Mouse (Mus musculus) liver, embryonic 11.5 days (tissue): ENCODE results near the gene Wdfy4. TPM values are rescaled to one million over a fixed set of nuclear protein-coding genes. Genes with fewer than 3 reads are reported as not detected.

ENCODE experiments used
- ATAC-seq: fragments of 200-750 bp; cut with Nextera tagmentation; replicated peaks from 2 replicates; pipeline ENCODE4 v1.8.0; 2017; ENCODE audit warnings: moderate number of reproducible peaks, mild to moderate bottlenecking, moderate TSS enrichment, moderate library complexity; ENCODE audit not compliant: low FRiP score
- DNase-seq: peaks from one replicate; pipeline ENCODE4 v3.0.0-alpha.2; 2017; ENCODE audit warnings: low spot score
- H3K27ac ChIP-seq: fragments of 300-500 bp; sonication (generic); 2 replicates; pipeline ENCODE4 v1.5.1; 2014; ENCODE audit warnings: mild to moderate bottlenecking, low read depth, low read length, control low read depth
- H3K27me3 ChIP-seq: fragments of 300-500 bp; sonication (generic); replicated peaks from 2 replicates; pipeline ENCODE4 v1.6.1; 2014; ENCODE audit warnings: low read length, mixed read lengths; ENCODE audit not compliant: control insufficient read depth, insufficient read depth
- H3K36me3 ChIP-seq: fragments of 300-500 bp; sonication (generic); 2 replicates; pipeline ENCODE4 v1.6.1; 2014; ENCODE audit warnings: mild to moderate bottlenecking, low read length, moderate library complexity, mixed read lengths; ENCODE audit not compliant: control insufficient read depth, insufficient read depth
- H3K4me1 ChIP-seq: fragments of 300-500 bp; sonication (generic); replicated peaks from 2 replicates; pipeline ENCODE4 v1.6.1; 2014; ENCODE audit warnings: low read length, mixed read lengths; ENCODE audit not compliant: control insufficient read depth, insufficient read depth
- H3K4me2 ChIP-seq: fragments of 300-500 bp; sonication (generic); 2 replicates; pipeline ENCODE4 v1.6.1; 2014; ENCODE audit warnings: mild to moderate bottlenecking, control low read depth, moderate library complexity
- H3K4me3 ChIP-seq: fragments of 300-500 bp; sonication (generic); 2 replicates; pipeline ENCODE4 v1.5.1; 2014; ENCODE audit warnings: low read depth, low read length, control low read depth
- H3K9ac ChIP-seq: fragments of 300-500 bp; sonication (generic); 2 replicates; pipeline ENCODE4 v1.6.1; 2014; ENCODE audit warnings: low read depth, low read length, control low read depth
- H3K9me3 ChIP-seq: fragments of 300-500 bp; sonication (generic); 2 replicates; pipeline ENCODE4 v1.6.1; 2016; ENCODE audit warnings: low read length, inconsistent platforms, mixed read lengths; ENCODE audit not compliant: control insufficient read depth
- WGBS: fragments of 180-500 bp; shearing (Covaris S2); extraction: QIAGEN DNeasy Blood & Tissue Kit; methylation state at CpG from one replicate; pipeline ENCODE4 v1.1.7; 2014; 5-methylcytosine and 5-hydroxymethylcytosine counted together
- polyA plus RNA-seq: library from polyadenylated mRNA; unstranded; fragments of >200 nt; fragmentation: Nextera tagmentation; extraction: Ambion mirVana; gene quantifications from 2 replicates; pipeline ENCODE4 v1.2.1, GENCODE M21; 2014

Gene Wdfy4
- polyA plus RNA-seq, 1 experiment from 2014 or later: 1.9 TPM

- no peaks in the 10 kb centered on the region for H3K27me3 ChIP-seq
- H3K36me3 ChIP-seq: no peaks in the 10 kb centered on the region
- ATAC-seq: no peak
- H3K4me1 ChIP-seq: no peaks in the 10 kb centered on the region
- H3K9me3 ChIP-seq: no peaks in the 10 kb centered on the region
- no peak overlapping the region for H3K4me2 ChIP-seq
- no peak for DNase-seq
- WGBS: 57% methylated on average over 10 of the region's 10 CpGs
- no peak overlapping the region for H3K4me3 ChIP-seq
- no peak overlapping the region for H3K9ac ChIP-seq
- no peak overlapping the region for H3K27ac ChIP-seq
Measured at GRCm38 (mm10) chr14:32931709-32932108, 253.6 kb downstream of the Wdfy4 start.

DNA sequence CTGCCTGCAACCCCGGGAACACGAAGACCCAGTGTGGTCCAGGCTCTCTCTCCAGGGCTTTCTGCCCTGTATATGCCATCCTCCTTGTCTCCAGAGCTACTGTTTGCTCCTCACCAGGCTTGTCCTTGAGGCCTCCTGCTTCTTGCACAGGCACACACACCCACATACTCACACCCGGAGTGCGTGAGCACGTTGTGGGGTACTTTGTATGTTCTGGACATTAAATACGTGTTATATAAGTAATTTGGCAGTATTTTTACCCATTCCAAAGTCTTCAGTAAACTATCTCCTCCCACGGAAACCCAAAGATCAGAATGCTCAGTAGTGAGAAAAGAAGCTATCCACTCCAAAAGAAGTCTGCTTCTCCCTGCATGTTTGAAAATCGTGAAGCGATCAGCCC lies 261.4 kb downstream of the Wdfy4 start:
- DNase-seq (no peak), ATAC-seq (no peak)
- no peak overlapping the region for H3K4me2 ChIP-seq
- no peaks in the 10 kb centered on the region for H3K27me3 ChIP-seq
- WGBS: 77% methylated on average over 9 of the region's 9 CpGs
- no peaks in the 10 kb centered on the region for H3K9me3 ChIP-seq
- H3K4me1 ChIP-seq: no peaks in the 10 kb centered on the region
- H3K36me3 ChIP-seq: no peaks in the 10 kb centered on the region
- no peak overlapping the region for H3K9ac ChIP-seq
- no peak overlapping the region for H3K27ac ChIP-seq
- no peak overlapping the region for H3K4me3 ChIP-seq

DNA sequence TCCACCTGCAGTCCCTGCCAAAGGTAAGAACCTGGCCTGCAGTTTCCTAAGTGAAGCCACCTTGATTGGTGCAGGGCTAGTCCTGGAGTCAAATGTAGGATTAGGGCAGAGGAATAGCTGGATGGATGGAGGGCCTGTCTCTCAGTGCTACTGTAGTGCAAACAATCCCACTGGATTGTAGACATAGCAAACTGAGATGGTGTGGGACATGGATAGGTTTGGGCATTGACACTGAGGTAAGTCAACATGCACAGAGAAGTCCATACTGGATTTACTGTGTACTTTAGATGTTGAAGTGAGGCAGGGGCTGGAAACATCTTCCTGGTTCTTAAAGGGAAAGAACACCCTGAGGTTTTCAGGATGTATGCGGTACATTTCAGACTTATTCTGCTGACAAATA lies 267.4 kb downstream of the Wdfy4 start:
- Histone ChIP-seq H3K27ac (no peak overlapping the region), H3K36me3 (no peaks in the 10 kb centered on the region), H3K4me1 (no peaks in the 10 kb centered on the region), H3K4me3 (no peak overlapping the region), H3K9ac (no peak overlapping the region), H3K4me2 (no peak overlapping the region), H3K9me3 (no peaks in the 10 kb centered on the region), H3K27me3 (no peaks in the 10 kb centered on the region)
- no peak for DNase-seq
- 87% methylated on average over 1 of the region's 1 CpGs for WGBS
- ATAC-seq: no peak; the same call in 1 of the 2 replicates

DNA sequence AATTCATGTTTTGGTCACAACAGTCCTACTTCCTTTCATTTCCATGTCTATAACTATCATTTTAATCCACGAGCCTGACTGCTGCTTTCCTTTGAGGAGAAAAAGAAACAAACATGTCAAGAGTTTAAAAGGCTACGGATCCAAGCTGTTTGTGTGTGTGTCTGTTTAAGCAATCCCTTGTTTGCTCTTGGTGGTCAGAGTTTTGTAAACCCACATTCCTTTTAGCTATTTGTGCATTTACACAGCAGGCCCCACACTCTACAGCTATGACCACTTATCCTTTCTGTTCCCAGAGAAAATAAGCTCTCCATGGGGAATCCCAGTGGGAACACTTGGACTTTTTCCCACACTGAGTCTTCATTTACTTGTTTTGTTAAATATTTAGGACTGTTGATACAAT lies 269.9 kb downstream of the Wdfy4 start:
- H3K27ac ChIP-seq: no peak overlapping the region
- H3K4me2 ChIP-seq: no peak overlapping the region
- H3K4me3 ChIP-seq: no peak overlapping the region
- H3K4me1 ChIP-seq: no peaks in the 10 kb centered on the region
- DNase-seq: no peak
- H3K27me3 ChIP-seq: no peaks in the 10 kb centered on the region
- H3K9me3 ChIP-seq: no peaks in the 10 kb centered on the region
- H3K9ac ChIP-seq: no peak overlapping the region
- WGBS: 59% methylated on average over 2 of the region's 2 CpGs
- ATAC-seq: no peak
- no peaks in the 10 kb centered on the region for H3K36me3 ChIP-seq

DNA sequence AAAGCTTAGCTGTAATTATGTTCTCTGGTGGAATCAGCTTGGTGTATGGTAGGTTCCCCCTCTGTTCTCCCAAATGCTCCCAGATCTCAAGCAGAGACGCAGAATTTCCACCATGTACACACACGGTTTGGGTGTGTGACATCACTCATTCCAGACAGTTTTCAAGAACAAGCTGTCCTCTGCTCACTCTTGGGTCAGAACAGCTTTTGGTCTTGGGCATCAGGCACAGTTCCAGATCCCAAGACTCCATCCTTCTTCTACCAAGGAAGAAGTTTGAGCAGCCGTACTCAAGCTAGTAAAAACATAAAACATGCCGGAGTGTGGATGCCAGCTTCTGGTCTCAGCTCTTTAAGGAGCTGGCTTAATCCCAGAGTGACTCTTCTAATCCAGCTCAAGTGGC lies 274.1 kb downstream of the Wdfy4 start:
- Histone ChIP-seq H3K9me3 (no peaks in the 10 kb centered on the region), H3K4me2 (no peak overlapping the region), H3K36me3 (no peaks in the 10 kb centered on the region), H3K9ac (no peak overlapping the region), H3K4me3 (no peak overlapping the region), H3K27ac (no peak overlapping the region), H3K27me3 (no peaks in the 10 kb centered on the region), H3K4me1 (no peaks in the 10 kb centered on the region)
- DNase-seq (no peak), ATAC-seq (no peak)
- WGBS: 74% methylated on average over 4 of the region's 4 CpGs

Other genes starting within 250 kb of the Wdfy4 start
- gene Lrrc18, start 194.1 kb downstream of the Wdfy4 start, polyA plus RNA-seq: 0.14 and 0.75 TPM in 2 replicates
- gene Arhgap22, start 28.5 kb upstream of the Wdfy4 start, polyA plus RNA-seq: 8.5 and 14.0 TPM in 2 replicates